Mouse (Mus musculus) gastrocnemius, adult 2 months (tissue): ENCODE data around the gene Sccpdh. TPM values are rescaled to one million over a fixed set of nuclear protein-coding genes. Genes with fewer than 3 reads are reported as not detected.

Experiments used
- DNase-seq: peaks from one replicate; pipeline ENCODE4 v3.0.0; 2022
- H3K27ac ChIP-seq: fragments of 200-600 bp; 2 replicates; pipeline ENCODE4 v1.8.1; 2022; ENCODE audit warnings: mild to moderate bottlenecking
- H3K4me3 ChIP-seq: fragments of 200-600 bp; 2 replicates; pipeline ENCODE4 v1.8.1; 2022; ENCODE audit warnings: mild to moderate bottlenecking, moderate library complexity
- CTCF ChIP-seq: fragments of 200-600 bp; IDR thresholded peaks from 2 replicates; pipeline ENCODE4 v1.8.1; 2022; ENCODE audit warnings: antibody characterized with exemption, mild to moderate bottlenecking, moderate library complexity
- intact Hi-C: fragments of 180-260 bp; cut with DNase I; formaldehyde crosslinking; loops from one replicate; pipeline ENCODE4 v1.15.1; 2025
- total RNA-seq, 2 experiments: library from RNA; stranded (reverse); gene quantifications; 2 replicates each; pipeline ENCODE4 v1.2.3; 2021

The Sccpdh gene
- total RNA-seq, 2 experiments from 2014 or later = 31.8 to 38.3 TPM

DNA sequence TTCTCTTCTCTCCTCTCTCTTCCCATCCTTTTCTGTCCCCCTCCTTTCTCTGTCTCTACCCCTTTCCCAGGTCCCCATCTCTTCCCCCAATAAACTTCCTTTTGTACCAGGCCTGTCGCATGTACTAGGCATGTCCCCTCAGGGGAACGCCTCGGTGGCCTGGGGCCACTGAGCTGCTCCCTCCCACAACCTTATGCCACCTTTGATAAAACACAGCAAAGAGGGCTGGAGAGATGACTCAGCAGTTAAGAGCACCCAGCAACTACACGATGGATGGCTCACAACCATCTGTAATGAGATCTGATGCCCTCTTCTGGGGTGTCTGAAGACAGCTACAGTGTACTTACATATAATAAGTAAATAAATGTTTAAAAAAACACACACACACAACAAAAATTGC, 47.8 kb downstream of the Sccpdh start:
- Histone ChIP-seq H3K27ac (no peak overlapping the region), H3K4me3 (no peak overlapping the region)
- intact Hi-C loops = no loop called here
- no peak for DNase-seq
- TF ChIP-seq CTCF = no peak

GRCm38 (mm10) chr1:179722811-179723469, 54.9 kb downstream of the Sccpdh start:
- no peak overlapping the region for H3K27ac ChIP-seq
- intact Hi-C loops = loop anchor here (1.0 to 10.0 kb wide), 2 partner anchors 14 to 58 kb away; partner anchors contain the start of gene Sccpdh
- H3K4me3 ChIP-seq = no peak overlapping the region
- DNase-seq = no peak
- TF ChIP-seq CTCF = no peak

- no peak for TF ChIP-seq CTCF
- no peak for DNase-seq
- H3K27ac ChIP-seq = no peak overlapping the region
- H3K4me3 ChIP-seq = no peak overlapping the region
- intact Hi-C loops = loop anchor here (10.0 kb wide), 1 partner anchor 64 kb away; the partner anchor contains the start of gene Sccpdh
Measured at GRCm38 (mm10) chr1:179728661-179729060, 60.7 kb downstream of the Sccpdh start.

DNA sequence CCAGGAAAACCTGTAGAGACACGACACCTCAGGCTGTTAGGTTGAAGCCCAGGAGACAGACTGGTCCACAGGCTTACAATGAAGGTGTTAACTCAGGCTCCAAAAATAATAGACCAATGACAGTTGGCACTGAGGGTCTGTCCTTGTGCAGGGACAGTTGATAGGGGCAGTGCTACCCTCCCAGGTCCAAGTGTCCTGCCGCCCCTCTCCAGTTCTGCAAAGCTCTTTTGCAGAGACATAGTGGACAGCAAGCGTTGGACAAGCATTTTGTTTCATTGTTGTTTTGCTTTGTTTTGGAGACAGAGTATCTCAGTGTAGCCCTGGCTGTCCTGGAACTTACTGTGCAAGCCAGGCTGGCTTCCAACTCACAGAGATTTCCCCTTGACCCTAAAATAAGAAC, 63.4 kb downstream of the Sccpdh start:
- no peak overlapping the region for H3K27ac ChIP-seq
- DNase-seq = no peak
- H3K4me3 ChIP-seq = no peak overlapping the region
- no peak for TF ChIP-seq CTCF
- intact Hi-C loops = loop anchor here (10.0 kb wide), 1 partner anchor 87 kb away; no protein-coding TSS in a partner anchor

DNA sequence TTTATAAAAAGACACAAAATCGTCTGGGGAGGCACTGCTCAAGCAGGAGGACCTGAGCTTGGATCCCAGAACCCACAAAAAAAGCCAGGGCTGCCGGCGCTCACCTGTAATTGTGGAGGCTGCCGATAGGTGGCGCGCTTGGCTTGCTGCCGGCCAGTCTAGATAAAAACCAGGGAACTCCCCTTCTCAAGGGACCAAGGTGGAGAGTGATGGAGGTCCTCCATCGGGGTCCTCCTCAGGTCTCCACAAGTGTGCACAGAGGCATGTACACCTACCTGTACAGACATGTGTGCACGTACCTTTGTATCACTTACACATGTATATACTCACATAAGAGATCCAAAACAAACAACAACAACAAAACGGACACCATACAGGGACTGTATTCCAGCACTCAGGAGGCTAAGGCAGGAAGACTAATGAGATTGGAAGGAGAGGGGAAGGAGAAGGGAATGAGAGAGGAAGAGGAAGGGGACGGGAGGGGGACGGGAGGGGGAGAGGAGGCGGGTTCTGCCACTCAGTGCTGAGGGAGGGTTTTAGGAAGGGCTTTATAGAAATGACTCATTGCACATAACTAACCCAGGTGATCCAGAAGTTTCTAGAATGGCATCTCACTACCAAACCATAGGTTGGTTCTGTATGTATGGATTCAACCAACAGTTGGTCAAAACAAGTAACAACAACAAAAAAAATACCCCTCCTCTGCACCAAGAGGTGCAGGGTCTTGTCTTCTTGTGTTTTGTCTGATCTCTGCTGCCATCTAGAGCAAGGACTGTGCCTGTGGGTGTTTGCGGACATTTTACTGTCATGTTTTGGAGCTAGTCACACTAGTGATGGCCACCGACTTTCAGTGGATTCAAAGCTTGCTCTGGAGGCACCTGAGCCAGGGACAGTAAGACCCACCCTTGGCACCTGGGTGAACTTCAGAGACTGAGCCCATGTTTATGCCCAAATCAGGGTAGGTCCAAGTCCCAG, 66.8 kb downstream of the Sccpdh start:
- Histone ChIP-seq H3K27ac (peak overlapping the region; percentile 62; the same call in 1 of the 2 replicates), H3K4me3 (peak overlapping the region; percentile 66)
- intact Hi-C loops = loop anchor here (5.0 to 10.0 kb wide), 2 partner anchors 90 to 227 kb away; no protein-coding TSS in a partner anchor
- TF ChIP-seq CTCF = peak; percentile 93
- DNase-seq = peak; percentile 76

GRCm38 (mm10) chr1:179736483-179736882, 68.5 kb downstream of the Sccpdh start:
- intact Hi-C loops = loop anchor here (5.0 to 10.0 kb wide), 2 partner anchors 92 to 229 kb away; no protein-coding TSS in a partner anchor
- TF ChIP-seq CTCF = no peak
- Histone ChIP-seq H3K4me3 (no peak overlapping the region), H3K27ac (no peak overlapping the region)
- no peak for DNase-seq

Other genes starting within 250 kb of the Sccpdh start
- gene Smyd3, start 150.2 kb upstream of the Sccpdh start, total RNA-seq = 1 to 10 TPM; 5.1 to 5.8 TPM
- gene Tfb2m, start 121.9 kb upstream of the Sccpdh start, total RNA-seq = 10 to 100 TPM; 39.8 to 41.5 TPM
- gene Cnst, start 121.8 kb upstream of the Sccpdh start, total RNA-seq = 10 to 100 TPM; 34.7 to 40.0 TPM
- gene Kif28, start 77.1 kb downstream of the Sccpdh start, total RNA-seq = under 1 TPM in 1 of 2 experiments, not detected in 1; 0.22 TPM
- not detected for gene Gm10518, start 135.2 kb downstream of the Sccpdh start, total RNA-seq
- 10 to 100 TPM; 18.3 to 19.1 TPM for gene Ahctf1, start 135.5 kb downstream of the Sccpdh start, total RNA-seq